Mouse (Mus musculus): ENCODE results near the gene Fezf2. TPM values are rescaled to one million over a fixed set of nuclear protein-coding genes. Genes with fewer than 3 reads are reported as not detected.

Fezf2 gene
- polyA plus RNA-seq, 1 experiment from 2014 or later: not detected

- Histone ChIP-seq H3K4me2 (no peak overlapping the region), H3K4me3 (replicated peaks) (no peak overlapping the region), H3K9me3 (no peaks in the 10 kb centered on the region), H3K27me3 (replicated peaks) (no peaks in the 10 kb centered on the region), H3K36me3 (no peaks in the 10 kb centered on the region), H3K9ac (no peak overlapping the region), H3K27ac (no peak overlapping the region), H3K4me1 (no peaks in the 10 kb centered on the region)
- ATAC-seq (ENCODE audit: insufficient read depth, low FRiP score, low read depth): no peak
These were observed 48.8 kb downstream of the Fezf2 start for GRCm38 (mm10) chr14:12299171-12299570.

- 92% methylated on average over 7 of the region's 7 CpGs for WGBS
- no peak overlapping the region for H3K9ac ChIP-seq
- H3K36me3 ChIP-seq: no peaks in the 10 kb centered on the region
- H3K4me3 ChIP-seq (replicated peaks): no peak overlapping the region
- H3K27ac ChIP-seq: no peak overlapping the region
- no peaks in the 10 kb centered on the region for H3K4me1 ChIP-seq
- no peak for ATAC-seq (ENCODE audit: insufficient read depth, low FRiP score, low read depth)
- no peaks in the 10 kb centered on the region for H3K27me3 ChIP-seq (replicated peaks)
- no peak overlapping the region for H3K4me2 ChIP-seq
- no peaks in the 10 kb centered on the region for H3K9me3 ChIP-seq
These were observed 51.6 kb downstream of the Fezf2 start for GRCm38 (mm10) chr14:12296391-12296790.

Other genes with a start within 250 kb of the Fezf2 start
- 0.15 and 0.19 TPM in 2 replicates for gene Gm49355, start 64.2 kb downstream of the Fezf2 start, polyA plus RNA-seq (2015; fragmentation: Nextera tagmentation; extraction: Ambion mirVana)
- 49.2 and 52.8 TPM in 2 replicates for gene 3830406C13Rik, start 64.0 kb downstream of the Fezf2 start, polyA plus RNA-seq (2015; fragmentation: Nextera tagmentation; extraction: Ambion mirVana)

Data from stomach, embryonic 15.5 days (tissue).